Mouse (Mus musculus): ENCODE measurements at regions not wholly inside any gene's neighbourhood (a gene's known extent, or its start where the extent isn't known, plus 50 kb on each side); places are given as distances from the start of the nearest gene placed in this dataset.

GRCm38 (mm10) chr14:17234898-17235297, 415.9 kb upstream of the Rarb start:
- Histone ChIP-seq H3K4me3 (ENCODE audit: low read depth, low read length) (no peak overlapping the region), H3K4me2 (ENCODE audit: low read depth, severe bottlenecking) (no peak overlapping the region), H3K9me3 (ENCODE audit: control insufficient read depth, low read length) (no peaks in the 10 kb centered on the region; the same call in 1 of the 2 replicates), H3K4me1 (ENCODE audit: control insufficient read depth, insufficient read depth, low read length) (no peaks in the 10 kb centered on the region), H3K27ac (replicated peaks; ENCODE audit: low read depth, low read length) (no peak overlapping the region), H3K9ac (ENCODE audit: low read length) (no peak overlapping the region), H3K27me3 (ENCODE audit: control insufficient read depth, insufficient read depth, low read length) (no peaks in the 10 kb centered on the region), H3K36me3 (ENCODE audit: control insufficient read depth, insufficient read depth, low read length) (no peaks in the 10 kb centered on the region)
- ATAC-seq (ENCODE audit: insufficient number of reproducible peaks, low FRiP score, low TSS enrichment, low read depth) (no peak), DNase-seq (ENCODE audit: low spot score) (no peak)

GRCm38 (mm10) chr14:17211502-17211901, 392.5 kb upstream of the Rarb start:
- H3K27me3 ChIP-seq (ENCODE audit: control insufficient read depth, insufficient read depth, low read length): no peaks in the 10 kb centered on the region
- no peak overlapping the region for H3K9ac ChIP-seq (ENCODE audit: low read length)
- H3K4me1 ChIP-seq (ENCODE audit: control insufficient read depth, insufficient read depth, low read length): no peaks in the 10 kb centered on the region
- no peak overlapping the region for H3K4me2 ChIP-seq (ENCODE audit: low read depth, severe bottlenecking)
- H3K27ac ChIP-seq (replicated peaks; ENCODE audit: low read depth, low read length): no peak overlapping the region
- WGBS: 93% methylated on average over 2 of the region's 2 CpGs
- H3K9me3 ChIP-seq (ENCODE audit: control insufficient read depth, low read length): no peaks in the 10 kb centered on the region
- no peak overlapping the region for H3K4me3 ChIP-seq (ENCODE audit: low read depth, low read length)
- H3K36me3 ChIP-seq (ENCODE audit: control insufficient read depth, insufficient read depth, low read length): no peaks in the 10 kb centered on the region
- DNase-seq (ENCODE audit: low spot score): no peak
- no peak for ATAC-seq (ENCODE audit: insufficient number of reproducible peaks, low FRiP score, low TSS enrichment, low read depth)

GRCm38 (mm10) chr14:17205691-17206090, 386.7 kb upstream of the Rarb start:
- H3K9me3 ChIP-seq (ENCODE audit: control insufficient read depth, low read length): no peaks in the 10 kb centered on the region
- no peaks in the 10 kb centered on the region for H3K4me1 ChIP-seq (ENCODE audit: control insufficient read depth, insufficient read depth, low read length)
- DNase-seq (ENCODE audit: low spot score) (no peak), ATAC-seq (ENCODE audit: insufficient number of reproducible peaks, low FRiP score, low TSS enrichment, low read depth) (no peak)
- no peaks in the 10 kb centered on the region for H3K27me3 ChIP-seq (ENCODE audit: control insufficient read depth, insufficient read depth, low read length)
- H3K9ac ChIP-seq (ENCODE audit: low read length): no peak overlapping the region
- H3K36me3 ChIP-seq (ENCODE audit: control insufficient read depth, insufficient read depth, low read length): no peaks in the 10 kb centered on the region
- H3K4me3 ChIP-seq (ENCODE audit: low read depth, low read length): no peak overlapping the region
- no peak overlapping the region for H3K4me2 ChIP-seq (ENCODE audit: low read depth, severe bottlenecking)
- H3K27ac ChIP-seq (replicated peaks; ENCODE audit: low read depth, low read length): no peak overlapping the region
- 74% methylated on average over 1 of the region's 1 CpGs for WGBS

- no peak overlapping the region for H3K9ac ChIP-seq (ENCODE audit: low read length)
- DNase-seq (ENCODE audit: low spot score) (peak; percentile 22), ATAC-seq (ENCODE audit: insufficient number of reproducible peaks, low FRiP score, low TSS enrichment, low read depth) (no peak)
- H3K36me3 ChIP-seq (ENCODE audit: control insufficient read depth, insufficient read depth, low read length): no peaks in the 10 kb centered on the region
- H3K4me2 ChIP-seq (ENCODE audit: low read depth, severe bottlenecking): no peak overlapping the region
- no peaks in the 10 kb centered on the region for H3K9me3 ChIP-seq (ENCODE audit: control insufficient read depth, low read length)
- WGBS: 51% methylated on average over 1 of the region's 1 CpGs
- no peaks in the 10 kb centered on the region for H3K4me1 ChIP-seq (ENCODE audit: control insufficient read depth, insufficient read depth, low read length)
- no peaks in the 10 kb centered on the region for H3K27me3 ChIP-seq (ENCODE audit: control insufficient read depth, insufficient read depth, low read length)
- no peak overlapping the region for H3K4me3 ChIP-seq (ENCODE audit: low read depth, low read length)
- no peak overlapping the region for H3K27ac ChIP-seq (replicated peaks; ENCODE audit: low read depth, low read length)
These were observed 384.5 kb upstream of the Rarb start for GRCm38 (mm10) chr14:17203251-17204015.

GRCm38 (mm10) chr14:17192953-17193352, 374.0 kb upstream of the Rarb start:
- H3K27me3 ChIP-seq (ENCODE audit: control insufficient read depth, insufficient read depth, low read length): no peaks in the 10 kb centered on the region
- H3K4me3 ChIP-seq (ENCODE audit: low read depth, low read length): no peak overlapping the region
- H3K4me2 ChIP-seq (ENCODE audit: low read depth, severe bottlenecking): no peak overlapping the region
- WGBS: 80% methylated on average over 2 of the region's 2 CpGs
- DNase-seq (ENCODE audit: low spot score) (no peak), ATAC-seq (ENCODE audit: insufficient number of reproducible peaks, low FRiP score, low TSS enrichment, low read depth) (no peak)
- no peaks in the 10 kb centered on the region for H3K9me3 ChIP-seq (ENCODE audit: control insufficient read depth, low read length)
- no peaks in the 10 kb centered on the region for H3K36me3 ChIP-seq (ENCODE audit: control insufficient read depth, insufficient read depth, low read length)
- no peaks in the 10 kb centered on the region for H3K4me1 ChIP-seq (ENCODE audit: control insufficient read depth, insufficient read depth, low read length)
- H3K9ac ChIP-seq (ENCODE audit: low read length): no peak overlapping the region
- no peak overlapping the region for H3K27ac ChIP-seq (replicated peaks; ENCODE audit: low read depth, low read length)

- H3K4me2 ChIP-seq (ENCODE audit: low read depth, severe bottlenecking): no peak overlapping the region; the same call in 1 of the 2 replicates
- ATAC-seq (ENCODE audit: insufficient number of reproducible peaks, low FRiP score, low TSS enrichment, low read depth) (no peak), DNase-seq (ENCODE audit: low spot score) (no peak)
- H3K4me3 ChIP-seq (ENCODE audit: low read depth, low read length): no peak overlapping the region
- WGBS: 5% methylated on average over 7 of the region's 7 CpGs
- H3K36me3 ChIP-seq (ENCODE audit: control insufficient read depth, insufficient read depth, low read length): no peaks in the 10 kb centered on the region
- no peak overlapping the region for H3K9ac ChIP-seq (ENCODE audit: low read length)
- 0 out of 2 replicates have a peak, but pooled peaks cover 2% of the 10 kb centered on the region for H3K27me3 ChIP-seq (ENCODE audit: control insufficient read depth, insufficient read depth, low read length)
- H3K4me1 ChIP-seq (ENCODE audit: control insufficient read depth, insufficient read depth, low read length): no peaks in the 10 kb centered on the region
- H3K9me3 ChIP-seq (ENCODE audit: control insufficient read depth, low read length): no peaks in the 10 kb centered on the region
- no peak overlapping the region for H3K27ac ChIP-seq (replicated peaks; ENCODE audit: low read depth, low read length)
These were observed 354.3 kb upstream of the Rarb start for GRCm38 (mm10) chr14:17173218-17173617.

GRCm38 (mm10) chr14:17172330-17173110, 353.6 kb upstream of the Rarb start:
- ATAC-seq (ENCODE audit: insufficient number of reproducible peaks, low FRiP score, low TSS enrichment, low read depth): peak; percentile 91
- no peaks in the 10 kb centered on the region for H3K9me3 ChIP-seq (ENCODE audit: control insufficient read depth, low read length)
- DNase-seq (ENCODE audit: low spot score): peak; percentile 82
- H3K27ac ChIP-seq (replicated peaks; ENCODE audit: low read depth, low read length): no peak overlapping the region
- peak overlapping the region; percentile 47 for H3K9ac ChIP-seq (ENCODE audit: low read length)
- WGBS: 1% methylated on average over 35 of the region's 35 CpGs
- H3K4me1 ChIP-seq (ENCODE audit: control insufficient read depth, insufficient read depth, low read length): no peaks in the 10 kb centered on the region
- peak overlapping the region; percentile 83 for H3K4me2 ChIP-seq (ENCODE audit: low read depth, severe bottlenecking)
- H3K4me3 ChIP-seq (ENCODE audit: low read depth, low read length): peak overlapping the region; percentile 39
- H3K27me3 ChIP-seq (ENCODE audit: control insufficient read depth, insufficient read depth, low read length): 0 out of 2 replicates have a peak, but pooled peaks cover 2% of the 10 kb centered on the region
- no peaks in the 10 kb centered on the region for H3K36me3 ChIP-seq (ENCODE audit: control insufficient read depth, insufficient read depth, low read length)

- H3K4me2 ChIP-seq (ENCODE audit: low read depth, severe bottlenecking): peak overlapping the region; percentile 83
- peak; percentile 27 for DNase-seq (ENCODE audit: low spot score)
- H3K36me3 ChIP-seq (ENCODE audit: control insufficient read depth, insufficient read depth, low read length): no peaks in the 10 kb centered on the region
- peak overlapping the region; percentile 39; the same call in 1 of the 2 replicates for H3K4me3 ChIP-seq (ENCODE audit: low read depth, low read length)
- H3K27me3 ChIP-seq (ENCODE audit: control insufficient read depth, insufficient read depth, low read length): 0 out of 2 replicates have a peak, but pooled peaks cover 2% of the 10 kb centered on the region
- 0 out of 2 replicates have a peak, but pooled peaks have one; percentile 3 for ATAC-seq (ENCODE audit: insufficient number of reproducible peaks, low FRiP score, low TSS enrichment, low read depth)
- H3K4me1 ChIP-seq (ENCODE audit: control insufficient read depth, insufficient read depth, low read length): no peaks in the 10 kb centered on the region
- 34% methylated on average over 5 of the region's 5 CpGs for WGBS
- H3K9ac ChIP-seq (ENCODE audit: low read length): no peak overlapping the region
- no peak overlapping the region for H3K27ac ChIP-seq (replicated peaks; ENCODE audit: low read depth, low read length)
- H3K9me3 ChIP-seq (ENCODE audit: control insufficient read depth, low read length): no peaks in the 10 kb centered on the region
These were observed 352.9 kb upstream of the Rarb start for GRCm38 (mm10) chr14:17171896-17172295.
